ENCODE assay signal across 17 mouse cellular contexts in genomic region chr3:103099667-103100066, GRCm38 (mm10). TPM values are rescaled to one million over a fixed set of nuclear protein-coding genes. Genes with fewer than 3 reads are reported as not detected.
DNase-seq lines count a peak whose midpoint lies in the region; ATAC-seq and TF ChIP-seq lines count a peak whose summit lies in the region.
"Had no signal": no experiment of that assay in that cellular context is flagged by ENCODE, and none has a peak within 500 bp of the region (broad histone marks: within the 10 kb centered on the region; RNA-seq: fewer than 3 reads in every experiment).

No protein-coding gene starts in this region.

- H3K9me3 ChIP-seq in intestine, postnatal 0 days (ENCODE audit: control insufficient read depth) = no peaks in the 10 kb centered on the region
- H3K9me3 ChIP-seq in intestine, embryonic 15.5 days = no peaks in the 10 kb centered on the region
- no peaks in the 10 kb centered on the region for H3K9me3 ChIP-seq in MEL (replicated peaks; ENCODE audit: insufficient read depth, low read length)

- ATAC-seq in intestine, postnatal 0 days = no peak
- no peak for ATAC-seq in intestine, embryonic 15.5 days
- ATAC-seq: intestine, embryonic 16.5 days had no signal

- 0 out of 2 replicates have a peak, but pooled peaks cover 4% of the 10 kb centered on the region for H3K4me1 ChIP-seq in intestine, postnatal 0 days (replicated peaks; ENCODE audit: control insufficient read depth, insufficient read depth, low read length)
- H3K4me1 ChIP-seq in intestine, embryonic 15.5 days (replicated peaks) = 0 out of 2 replicates have a peak, but pooled peaks cover 5% of the 10 kb centered on the region
- H3K4me1 ChIP-seq in MEL (ENCODE audit: control insufficient read depth in 1 of 2, insufficient read depth in 2 of 2, low read length in 2 of 2) = no peaks in the 10 kb centered on the region

- H3K4me3 ChIP-seq in intestine, postnatal 0 days (ENCODE audit: low read depth, low read length) = no peak overlapping the region
- no peak overlapping the region for H3K4me3 ChIP-seq in intestine, embryonic 15.5 days (replicated peaks)
- no peak overlapping the region for H3K4me3 ChIP-seq in MEL (ENCODE audit: control insufficient read depth in 1 of 2, insufficient read depth in 1 of 2, low read depth in 2 of 2, low read length in 2 of 2)
- H3K4me3 ChIP-seq: erythroblast, embryonic 14.5 days; myocyte had no signal

- no peaks in the 10 kb centered on the region; the same call in 1 of the 2 replicates for H3K79me2 ChIP-seq in MEL (ENCODE audit: control insufficient read depth, insufficient read depth, low read length, poor library complexity)

- no peak overlapping the region for H3K4me2 ChIP-seq in intestine, postnatal 0 days (replicated peaks; ENCODE audit: low read depth)
- H3K4me2 ChIP-seq in intestine, embryonic 15.5 days (replicated peaks) = no peak overlapping the region

- 84% methylated on average over 6 of the region's 6 CpGs for WGBS in intestine, postnatal 0 days
- WGBS in intestine, embryonic 15.5 days = 89% methylated on average over 6 of the region's 6 CpGs

- TF ChIP-seq CTCF in intestine, postnatal 0 days (IDR thresholded peaks at IDR 0.05; ENCODE audit: low read depth) = peak; percentile 52
- TF ChIP-seq CTCF in MEL (IDR thresholded peaks at IDR 0.05 in 2 of 3, conservative IDR thresholded peaks at IDR 0.05 in 1 of 3; ENCODE audit: control insufficient read depth in 1 of 3, insufficient read depth in 1 of 3, low read depth in 2 of 3, low read length in 3 of 3, poor library complexity in 1 of 3, severe bottlenecking in 1 of 3) = peak; percentile 41 to 65 (median 44)

- no peaks in the 10 kb centered on the region for H3K36me3 ChIP-seq in intestine, postnatal 0 days (ENCODE audit: control insufficient read depth, insufficient read depth)
- no peaks in the 10 kb centered on the region for H3K36me3 ChIP-seq in intestine, embryonic 15.5 days
- peaks cover 0 to 9% of the 10 kb centered on the region in 2 experiments; a peak in 2 of 4 replicates for H3K36me3 ChIP-seq in MEL (ENCODE audit: control insufficient read depth in 1 of 2, insufficient read depth in 2 of 2, low read length in 2 of 2)
- H3K36me3 ChIP-seq in splenic B cell, adult 2 months (ENCODE audit: control insufficient read depth, insufficient read depth, low read length, poor library complexity, severe bottlenecking) = no peaks in the 10 kb centered on the region

- TF ChIP-seq RAD21 in MEL (IDR thresholded peaks at IDR 0.05; ENCODE audit: low read depth, low read length) = peak; percentile 49

- no peaks in the 10 kb centered on the region for H3K27me3 ChIP-seq in intestine, postnatal 0 days (replicated peaks; ENCODE audit: control insufficient read depth, insufficient read depth, low read length)
- H3K27me3 ChIP-seq in intestine, embryonic 15.5 days (replicated peaks) = no peaks in the 10 kb centered on the region
- H3K27me3 ChIP-seq in MEL (ENCODE audit: control insufficient read depth in 1 of 2, insufficient read depth in 2 of 2, low read length in 2 of 2) = no peaks in the 10 kb centered on the region
- no peaks in the 10 kb centered on the region for H3K27me3 ChIP-seq in splenic B cell, adult 2 months (ENCODE audit: control insufficient read depth, insufficient read depth, low read length, poor library complexity, severe bottlenecking)

- TF ChIP-seq EP300 in MEL (IDR thresholded peaks at IDR 0.05; ENCODE audit: low read depth in 1 of 2, low read length in 2 of 2) = no peak

- no peak overlapping the region for H3K27ac ChIP-seq in intestine, postnatal 0 days (ENCODE audit: low read depth, low read length)
- H3K27ac ChIP-seq in intestine, embryonic 15.5 days = no peak overlapping the region
- no peak overlapping the region for H3K27ac ChIP-seq in MEL (ENCODE audit: control insufficient read depth, low read depth, low read length)

- H3K9ac ChIP-seq in intestine, postnatal 0 days (ENCODE audit: low read depth, low read length) = no peak overlapping the region
- H3K9ac ChIP-seq in intestine, embryonic 15.5 days = no peak overlapping the region
- H3K9ac ChIP-seq in MEL (ENCODE audit: control insufficient read depth, low read depth, low read length, poor library complexity, severe bottlenecking) = no peak overlapping the region

- TF ChIP-seq POLR2A in MEL (IDR thresholded peaks at IDR 0.05; ENCODE audit: control insufficient read depth in 1 of 2, insufficient read depth in 1 of 2, low read depth in 1 of 2, low read length in 2 of 2, poor library complexity in 1 of 2) = no peak

- peak; percentile 15 for DNase-seq in lung, postnatal 36 days
- no peak for DNase-seq in lung, adult 18-20 months
- peak; percentile 54 for DNase-seq in MEL (ENCODE audit: low read depth, low spot score)
- peak; percentile 32 for DNase-seq in splenic B cell, adult 2 months (ENCODE audit: low read depth, low spot score)
- no peak for DNase-seq in cerebellum, adult 9-10 months
- DNase-seq: cerebellum, adult 8-10 months; embryo, embryonic 11 days; heart, adult 11 months; spleen, adult 18-20 months had no signal

TF ChIP-seq in MEL, 35 proteins besides CTCF, POLR2A, EP300 and RAD21:
- TF ChIP-seq ZC3H11A (IDR thresholded peaks at IDR 0.05; ENCODE audit: low read depth, low read length) (peak; percentile 74), SMC3 (IDR thresholded peaks at IDR 0.05; ENCODE audit: low read depth, low read length) (peak; percentile 78), CHD1 (IDR thresholded peaks at IDR 0.05; ENCODE audit: low read depth, low read length) (no peak)

RNA-seq across cellular contexts. Expression of gene Dennd2c, which starts 2.7 kb away (rescaled TPM):
- polyA plus RNA-seq in intestine, postnatal 0 days (2015; fragmentation: Nextera tagmentation; extraction: Ambion mirVana) = 0.95 and 0.96 TPM in 2 replicates
- polyA plus RNA-seq in intestine, embryonic 15.5 days (2015; fragmentation: Nextera tagmentation; extraction: Ambion mirVana) = 3.0 and 3.1 TPM in 2 replicates
- 5.0 and 5.2 TPM in 2 replicates for total RNA-seq in MEL (2012; rRNA removed)
- 1 to 10 TPM in 1 of 2 experiments, not detected in 1; 8.0 TPM for polyA plus RNA-seq in MEL (2012; ENCODE audit: insufficient read depth in 1 of 2, insufficient read length in 2 of 2, low read depth in 1 of 2, low replicate concordance in 2 of 2, missing spikeins in 1 of 2)

RNA-seq across cellular contexts. Expression of gene Ampd1, which starts 25.9 kb away (rescaled TPM):
- polyA plus RNA-seq in intestine, postnatal 0 days (2015; fragmentation: Nextera tagmentation; extraction: Ambion mirVana) = not detected in 2 replicates
- 0.15 and 0.34 TPM in 2 replicates for polyA plus RNA-seq in intestine, embryonic 15.5 days (2015; fragmentation: Nextera tagmentation; extraction: Ambion mirVana)
- 0.08 TPM in 1 of 2 replicates, not detected in the other for total RNA-seq in MEL (2012; rRNA removed)
- under 1 TPM in 1 of 2 experiments, not detected in 1; 0.18 TPM for polyA plus RNA-seq in MEL (2012; ENCODE audit: insufficient read depth in 1 of 2, insufficient read length in 2 of 2, low read depth in 1 of 2, low replicate concordance in 2 of 2, missing spikeins in 1 of 2)
- total RNA-seq: heart, postnatal 25 days; layer of hippocampus, adult 18-20 months; left cerebral cortex, postnatal 14 days had no signal
- polyA plus RNA-seq: erythroblast, embryonic 14.5 days; intestine, embryonic 16.5 days had no signal

RNA-seq across cellular contexts. Expression of gene Nras, which starts 41.6 kb away (rescaled TPM):
- 40.1 and 42.9 TPM in 2 replicates for polyA plus RNA-seq in intestine, postnatal 0 days (2015; fragmentation: Nextera tagmentation; extraction: Ambion mirVana)
- 83.8 and 85.4 TPM in 2 replicates for polyA plus RNA-seq in intestine, embryonic 15.5 days (2015; fragmentation: Nextera tagmentation; extraction: Ambion mirVana)
- total RNA-seq in MEL (2012; rRNA removed) = 92.0 and 95.9 TPM in 2 replicates
- 100 to 1,000 TPM in 1 of 2 experiments, 10 to 100 TPM in 1; 95.3 to 193 TPM for polyA plus RNA-seq in MEL (2012; ENCODE audit: insufficient read depth in 1 of 2, insufficient read length in 2 of 2, low read depth in 1 of 2, low replicate concordance in 2 of 2, missing spikeins in 1 of 2)

Comparison
In these comparisons a context has a peak if more than half of its experiments do, and no peak if none do; other contexts are left out.
1. DNase-seq: peak in lung, postnatal 36 days (single experiment), MEL (single experiment) and splenic B cell, adult 2 months (single experiment); none in lung, adult 18-20 months (0 of 2) and cerebellum, adult 9-10 months (single experiment).